Mouse (Mus musculus) forebrain, embryonic 11.5 days (tissue): ENCODE results near the gene Cdh12. TPM values are rescaled to one million over a fixed set of nuclear protein-coding genes. Genes with fewer than 3 reads are reported as not detected.
"Not testable (repeated sequence)": the region's sequence is repeated elsewhere in the genome, so short reads cannot be mapped to it uniquely, and the experiment has no call there.

Experiments used
- ATAC-seq: fragments of 200-750 bp; cut with Nextera tagmentation; replicated peaks from 2 replicates; pipeline ENCODE4 v1.8.0; 2017; ENCODE audit warnings: moderate TSS enrichment; ENCODE audit not compliant: low FRiP score
- DNase-seq: peaks from one replicate; pipeline ENCODE4 v3.0.0-alpha.2; 2017; ENCODE audit warnings: low spot score
- H3K27ac ChIP-seq: fragments of 300-500 bp; sonication (generic); 2 replicates; pipeline ENCODE4 v1.5.1; 2014; ENCODE audit warnings: low read depth, low read length
- H3K27me3 ChIP-seq: fragments of 300-500 bp; sonication (generic); 2 replicates; pipeline ENCODE4 v1.6.1; 2014; ENCODE audit warnings: mild to moderate bottlenecking, low read length, mixed read lengths; ENCODE audit not compliant: control insufficient read depth, insufficient read depth
- H3K36me3 ChIP-seq: fragments of 300-500 bp; sonication (generic); 2 replicates; pipeline ENCODE4 v1.6.1; 2014; ENCODE audit warnings: mild to moderate bottlenecking, low read length, moderate library complexity, mixed read lengths; ENCODE audit not compliant: control insufficient read depth, insufficient read depth
- H3K4me1 ChIP-seq: fragments of 300-500 bp; sonication (generic); replicated peaks from 2 replicates; pipeline ENCODE4 v1.6.1; 2014; ENCODE audit warnings: low read length, mixed read lengths; ENCODE audit not compliant: control insufficient read depth, insufficient read depth
- H3K4me2 ChIP-seq: fragments of 300-500 bp; sonication (generic); 2 replicates; pipeline ENCODE4 v1.6.1; 2014; ENCODE audit warnings: low read depth, mild to moderate bottlenecking, low read length, moderate library complexity, mixed read lengths; ENCODE audit not compliant: severe bottlenecking
- H3K4me3 ChIP-seq: fragments of 300-500 bp; sonication (generic); 2 replicates; pipeline ENCODE4 v1.5.1; 2014; ENCODE audit warnings: low read depth, low read length
- H3K9ac ChIP-seq: fragments of 300-500 bp; sonication (generic); 2 replicates; pipeline ENCODE4 v1.6.1; 2014; ENCODE audit warnings: low read length
- H3K9me3 ChIP-seq: fragments of 300-500 bp; sonication (generic); 2 replicates; pipeline ENCODE4 v1.6.1; 2016; ENCODE audit warnings: low read length, mixed read lengths; ENCODE audit not compliant: control insufficient read depth
- WGBS: fragments of 180-500 bp; shearing (Covaris S2); extraction: QIAGEN DNeasy Blood & Tissue Kit; methylation state at CpG from one replicate; pipeline ENCODE4 v1.1.7; 2014; 5-methylcytosine and 5-hydroxymethylcytosine counted together
- polyA plus RNA-seq: library from polyadenylated mRNA; unstranded; fragments of >200 nt; fragmentation: Nextera tagmentation; extraction: Ambion mirVana; gene quantifications from 2 replicates; pipeline ENCODE4 v1.2.1, GENCODE M21; 2014

Cdh12 gene
- polyA plus RNA-seq, 1 experiment from 2014 or later: 0.17 TPM

DNA sequence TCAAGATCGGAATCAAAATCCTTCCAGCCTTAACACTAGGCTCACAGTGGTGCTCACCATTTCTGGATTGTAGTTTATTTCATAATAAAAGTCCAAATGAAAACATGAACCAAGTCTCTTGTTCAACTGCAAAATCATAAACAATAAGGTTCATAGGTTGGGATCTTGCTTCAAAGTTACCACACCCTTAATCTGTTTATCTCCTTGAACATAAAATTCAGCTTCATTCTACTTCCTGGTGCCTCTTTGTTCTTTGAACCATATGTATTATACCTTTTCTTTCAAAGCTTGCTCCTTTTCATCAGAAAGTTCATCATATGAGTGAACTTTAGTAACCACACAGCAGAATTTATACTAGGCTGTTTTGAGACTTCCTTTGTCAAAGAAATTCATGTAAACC, 614.6 kb downstream of the Cdh12 start:
- H3K9me3 ChIP-seq: no peaks in the 10 kb centered on the region
- H3K27ac ChIP-seq: no peak overlapping the region
- H3K36me3 ChIP-seq: no peaks in the 10 kb centered on the region
- H3K4me2 ChIP-seq: no peak overlapping the region
- no peak overlapping the region for H3K4me3 ChIP-seq
- H3K27me3 ChIP-seq: no peaks in the 10 kb centered on the region
- no peaks in the 10 kb centered on the region for H3K4me1 ChIP-seq
- ATAC-seq (no peak), DNase-seq (no peak)
- H3K9ac ChIP-seq: no peak overlapping the region
- WGBS: 79% methylated on average over 1 of the region's 1 CpGs

DNA sequence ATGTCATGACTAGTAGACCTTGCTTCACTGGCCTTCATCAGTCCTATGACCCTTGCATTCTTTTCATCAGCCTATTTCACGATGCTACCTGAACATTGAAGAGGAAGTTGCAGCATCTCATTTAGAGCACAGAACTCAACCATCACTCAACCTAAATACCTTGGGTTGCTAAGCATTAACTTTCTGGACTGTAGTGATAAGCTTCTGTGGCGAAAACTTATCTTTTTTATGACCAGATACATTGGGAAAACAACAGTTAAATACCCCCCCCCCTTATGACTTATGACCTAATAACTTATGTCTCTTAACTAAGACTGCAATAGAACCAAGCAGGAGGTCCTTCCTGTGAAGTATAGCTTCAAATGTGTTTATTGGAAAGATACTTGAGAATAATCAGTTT, 620.2 kb downstream of the Cdh12 start:
- no peak for DNase-seq
- no peaks in the 10 kb centered on the region for H3K36me3 ChIP-seq
- no peak for ATAC-seq
- WGBS: 85% methylated on average over 2 of the region's 2 CpGs
- no peak overlapping the region for H3K9ac ChIP-seq
- no peak overlapping the region for H3K27ac ChIP-seq
- no peaks in the 10 kb centered on the region for H3K9me3 ChIP-seq
- no peaks in the 10 kb centered on the region for H3K4me1 ChIP-seq
- H3K4me2 ChIP-seq: no peak overlapping the region
- H3K4me3 ChIP-seq: no peak overlapping the region
- no peaks in the 10 kb centered on the region for H3K27me3 ChIP-seq

DNA sequence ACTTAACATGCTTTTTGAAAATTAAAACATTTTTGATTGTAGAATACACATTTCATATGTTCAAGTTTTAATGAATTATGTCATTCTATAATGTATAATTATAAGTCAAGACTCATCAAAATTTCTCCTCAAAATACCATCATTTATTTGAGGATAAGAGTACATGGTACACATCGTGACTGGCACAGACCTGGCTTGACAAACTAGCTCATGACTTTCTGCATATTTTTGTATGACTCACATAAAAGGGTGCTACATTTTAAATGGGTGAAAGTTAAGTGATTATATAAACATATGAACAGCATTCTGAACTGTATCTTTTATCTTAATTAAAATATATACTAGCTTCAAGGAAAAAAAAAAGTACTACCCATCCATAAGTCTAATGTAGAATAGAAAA, 643.8 kb downstream of the Cdh12 start:
- Histone ChIP-seq H3K27ac (no peak overlapping the region), H3K4me2 (no peak overlapping the region), H3K27me3 (no peaks in the 10 kb centered on the region), H3K9ac (no peak overlapping the region), H3K4me1 (no peaks in the 10 kb centered on the region), H3K36me3 (no peaks in the 10 kb centered on the region), H3K4me3 (no peak overlapping the region), H3K9me3 (no peaks in the 10 kb centered on the region)
- ATAC-seq: no peak
- WGBS: 93% methylated on average over 1 of the region's 1 CpGs
- DNase-seq: no peak

DNA sequence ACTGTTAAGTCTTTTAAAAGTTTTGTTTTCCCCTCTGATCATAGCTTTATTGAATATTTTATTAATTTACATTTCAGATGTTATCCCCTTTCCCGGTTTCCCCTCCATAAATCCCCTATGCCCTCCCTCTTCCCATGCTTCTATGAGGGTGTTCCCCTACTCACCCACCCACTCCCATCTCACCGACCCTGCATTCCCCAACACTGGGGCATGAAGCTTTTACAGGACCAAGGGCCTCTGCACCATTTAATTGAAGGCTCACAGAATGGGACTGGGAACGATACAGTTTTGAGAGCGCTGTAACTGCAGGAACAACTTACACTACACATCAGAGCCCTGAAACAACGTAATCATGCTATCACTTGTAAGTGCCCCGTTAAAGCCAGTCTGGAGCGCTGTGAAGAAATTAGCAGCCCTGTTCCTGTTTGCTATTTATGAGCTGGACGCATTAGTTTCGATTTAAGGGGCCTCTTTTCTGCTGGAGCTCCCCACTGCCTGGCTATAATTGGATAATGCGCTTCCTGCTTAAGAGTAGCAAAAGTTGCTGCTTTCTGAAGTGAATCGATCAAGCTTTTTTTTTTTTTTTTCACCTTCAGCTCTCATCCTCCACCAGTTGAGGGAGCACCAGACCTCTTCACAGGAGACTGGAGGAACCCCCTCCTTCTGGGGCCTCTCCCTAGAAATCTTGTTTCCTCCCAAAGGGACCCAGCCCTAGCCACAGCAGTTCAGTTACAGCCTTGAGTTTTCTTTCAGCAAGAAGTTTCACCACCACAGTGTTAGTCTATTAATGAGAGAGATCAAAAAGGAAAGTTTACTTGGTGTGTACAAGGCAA, 660.2 kb downstream of the Cdh12 start:
- no peak for DNase-seq
- no peaks in the 10 kb centered on the region for H3K27me3 ChIP-seq
- no peaks in the 10 kb centered on the region for H3K4me1 ChIP-seq
- peak; percentile 83 for ATAC-seq
- H3K27ac ChIP-seq: no peak overlapping the region
- H3K36me3 ChIP-seq: no peaks in the 10 kb centered on the region
- 16% methylated on average over 11 of the region's 11 CpGs for WGBS
- H3K9me3 ChIP-seq: no peaks in the 10 kb centered on the region
- peak overlapping the region; percentile 42 for H3K4me2 ChIP-seq
- peak overlapping the region; percentile 23; the same call in 1 of the 2 replicates for H3K9ac ChIP-seq
- peak overlapping the region; percentile 5; the same call in 1 of the 2 replicates for H3K4me3 ChIP-seq

DNA sequence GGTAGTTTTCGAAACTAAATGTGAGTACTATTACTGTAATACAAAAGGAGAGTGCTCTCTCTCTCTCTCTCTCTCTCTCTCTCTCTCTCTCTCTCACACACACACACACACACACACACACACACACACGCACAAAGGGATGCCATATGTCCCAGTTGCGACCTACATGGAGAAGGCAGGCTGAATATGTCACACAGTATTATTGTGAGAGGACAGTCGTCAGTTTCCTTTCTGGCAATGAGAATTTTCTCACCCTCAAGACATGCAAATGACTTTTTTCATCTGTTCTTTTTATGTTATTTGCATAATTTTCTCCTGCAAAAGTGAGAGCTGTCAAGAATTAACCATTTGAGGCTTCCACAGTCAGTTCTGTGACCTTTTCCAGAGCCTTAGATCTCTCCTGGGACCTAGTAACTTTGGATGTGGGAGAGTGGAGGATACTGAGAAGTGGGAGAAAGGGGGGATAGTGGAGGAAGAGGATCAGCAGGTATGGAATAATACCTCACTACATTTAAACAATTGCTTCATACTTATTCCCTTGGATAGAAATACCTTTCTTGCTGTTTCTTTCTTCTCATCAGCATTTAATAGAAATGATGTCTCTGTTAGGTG, 660.9 kb downstream of the Cdh12 start:
- Histone ChIP-seq H3K4me3 (no peak overlapping the region), H3K27ac (no peak overlapping the region), H3K4me2 (no peak overlapping the region), H3K9ac (no peak overlapping the region), H3K9me3 (no peaks in the 10 kb centered on the region), H3K36me3 (no peaks in the 10 kb centered on the region), H3K27me3 (no peaks in the 10 kb centered on the region), H3K4me1 (no peaks in the 10 kb centered on the region)
- ATAC-seq (no peak), DNase-seq (no peak)
- WGBS: 73% methylated on average over 4 of the region's 4 CpGs

DNA sequence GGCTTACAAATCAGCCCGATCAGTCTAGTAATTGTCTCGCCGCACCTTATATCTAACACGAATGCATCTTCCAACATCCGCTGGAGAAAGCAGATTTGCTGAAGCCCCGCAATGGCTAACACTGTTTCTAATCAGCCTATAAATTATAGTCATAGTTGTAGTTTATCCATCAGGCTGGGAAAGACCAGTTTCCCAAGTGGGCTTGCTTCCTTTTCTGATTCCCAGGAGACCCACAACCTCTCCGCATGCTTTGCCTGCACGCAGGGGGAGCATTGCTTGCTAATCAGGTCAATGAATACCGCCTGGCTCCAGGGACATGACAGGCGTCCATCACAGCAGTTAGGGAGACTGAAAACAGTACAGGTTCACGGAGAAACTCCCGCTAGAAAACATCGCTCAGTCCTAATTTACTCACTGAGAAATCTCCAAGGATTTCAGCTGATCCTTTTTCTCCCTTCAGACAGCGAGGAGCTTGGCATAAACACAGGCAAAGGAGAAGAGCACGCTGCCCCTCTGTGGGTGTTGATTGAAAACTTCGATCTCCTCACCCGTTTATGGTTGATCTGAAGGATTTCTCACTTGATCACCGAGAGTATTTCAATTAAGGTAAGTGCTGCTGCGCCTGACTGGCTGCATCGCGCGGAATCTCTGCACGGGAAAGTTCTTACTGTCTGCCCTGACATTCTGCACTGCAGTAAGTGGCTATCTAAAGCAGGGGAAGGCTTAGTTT, 662.0 kb downstream of the Cdh12 start:
- peak overlapping the region; percentile 52 for H3K4me2 ChIP-seq
- H3K9ac ChIP-seq: peak overlapping the region; percentile 41
- no peaks in the 10 kb centered on the region for H3K4me1 ChIP-seq
- ATAC-seq: no peak; the same call in 1 of the 2 replicates
- no peaks in the 10 kb centered on the region for H3K9me3 ChIP-seq
- WGBS: 18% methylated on average over 23 of the region's 23 CpGs
- peak; percentile 56 for DNase-seq
- no peaks in the 10 kb centered on the region for H3K27me3 ChIP-seq
- H3K27ac ChIP-seq: no peak overlapping the region
- peak overlapping the region; percentile 23 for H3K4me3 ChIP-seq
- no peaks in the 10 kb centered on the region for H3K36me3 ChIP-seq

DNA sequence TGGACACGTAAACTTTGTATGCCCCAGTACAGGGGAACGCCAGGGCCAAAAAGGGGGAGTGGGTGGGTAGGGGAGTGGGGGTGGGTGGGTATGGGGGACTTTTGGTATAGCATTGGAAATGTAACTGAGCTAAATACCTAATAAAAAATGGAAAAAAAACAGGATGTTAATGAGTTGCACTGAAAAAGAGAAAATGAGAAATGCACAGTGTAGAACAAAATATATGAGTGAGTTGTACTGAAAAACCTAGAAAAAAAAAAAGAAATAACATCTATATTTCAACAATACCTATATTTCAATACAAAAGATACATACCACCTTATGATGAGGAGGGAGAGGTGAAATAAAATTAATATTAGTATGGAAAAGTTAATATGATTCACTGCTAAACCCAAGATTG, 665.7 kb downstream of the Cdh12 start:
- not testable (repeated sequence) for H3K27ac ChIP-seq, H3K4me1 ChIP-seq, H3K36me3 ChIP-seq, H3K4me3 ChIP-seq, ATAC-seq, H3K9ac ChIP-seq, H3K9me3 ChIP-seq, DNase-seq, H3K27me3 ChIP-seq, H3K4me2 ChIP-seq
- 80% methylated on average over 1 of the region's 2 CpGs for WGBS

DNA sequence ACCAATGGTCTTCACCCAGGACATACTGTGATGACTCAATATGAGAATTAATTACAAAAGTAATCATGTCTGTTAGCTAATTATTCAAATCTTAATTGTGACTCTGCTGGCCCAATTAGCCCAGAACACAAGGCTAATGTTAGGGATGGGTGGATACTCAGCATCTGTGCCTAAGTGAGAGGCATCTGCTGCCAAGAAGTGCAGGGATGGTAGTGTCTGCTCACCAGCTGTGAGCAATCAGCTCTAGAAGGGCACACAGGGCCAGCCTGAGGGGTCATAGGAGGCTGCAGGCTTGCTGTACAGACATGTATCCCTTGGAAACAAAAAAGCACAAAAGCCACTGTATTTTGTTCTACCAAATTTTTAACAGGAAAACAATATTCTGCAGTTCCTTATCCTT, 681.6 kb downstream of the Cdh12 start:
- DNase-seq (no peak), ATAC-seq (0 out of 2 replicates have a peak, but pooled peaks have one; percentile 21)
- H3K9ac ChIP-seq: no peak overlapping the region
- no peaks in the 10 kb centered on the region for H3K4me1 ChIP-seq
- H3K36me3 ChIP-seq: no peaks in the 10 kb centered on the region
- H3K27me3 ChIP-seq: no peaks in the 10 kb centered on the region
- no peak overlapping the region for H3K4me2 ChIP-seq
- no peaks in the 10 kb centered on the region for H3K9me3 ChIP-seq
- H3K4me3 ChIP-seq: no peak overlapping the region
- no peak overlapping the region for H3K27ac ChIP-seq
